Mouse (Mus musculus) heart, postnatal 0 days (tissue): ENCODE data around the gene Gstm5.

Experiments used
- CTCF ChIP-seq: IDR thresholded peaks from 2 replicates; pipeline ENCODE4 v1.5.1; 2016; ENCODE audit warnings: antibody characterized with exemption, control low read depth, low read depth
- EP300 ChIP-seq: IDR thresholded peaks from 2 replicates; pipeline ENCODE4 v1.6.1; 2016; ENCODE audit warnings: antibody characterized with exemption, low read depth

DNA sequence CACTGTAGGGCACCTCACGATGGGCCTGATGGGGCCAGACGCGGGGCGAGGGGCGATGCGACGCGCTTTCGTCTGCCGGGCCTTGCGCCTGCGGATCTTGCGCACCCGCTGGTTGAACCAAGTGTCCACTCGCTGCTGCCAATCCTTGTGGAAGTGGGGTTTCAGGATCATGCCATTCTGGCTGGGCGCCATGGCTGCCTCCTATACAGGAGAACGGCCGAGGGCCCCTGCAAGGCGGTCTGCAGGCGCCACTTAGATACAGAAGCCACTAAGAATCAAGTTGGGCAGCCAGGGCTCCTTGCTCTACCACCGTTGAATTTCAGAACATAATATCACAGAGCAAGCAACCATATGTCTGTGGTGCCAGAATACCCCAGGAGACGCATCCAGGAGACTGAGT is 27.2 kb upstream of the Gstm5 start:
- TF ChIP-seq CTCF (no peak), EP300 (no peak)
